Mouse (Mus musculus) midbrain, postnatal 0 days (tissue): ENCODE data around the gene 4930402H24Rik. TPM values are rescaled to one million over a fixed set of nuclear protein-coding genes. Genes with fewer than 3 reads are reported as not detected.

ENCODE experiments used
- ATAC-seq: fragments of 200-750 bp; cut with Nextera tagmentation; 2 replicates; pipeline ENCODE4 v1.8.0; 2017; ENCODE audit warnings: moderate number of reproducible peaks, mild to moderate bottlenecking, moderate TSS enrichment, moderate library complexity; ENCODE audit not compliant: low FRiP score
- DNase-seq: peaks from one replicate; pipeline ENCODE4 v3.0.0-alpha.2; 2015; ENCODE audit warnings: low spot score
- H3K27ac ChIP-seq: fragments of 300-500 bp; sonication (generic); 2 replicates; pipeline ENCODE4 v1.5.1; 2014; ENCODE audit warnings: low read depth, mild to moderate bottlenecking, low read length, mixed read lengths
- H3K27me3 ChIP-seq: fragments of 300-500 bp; sonication (generic); 2 replicates; pipeline ENCODE4 v1.6.1; 2014; ENCODE audit warnings: low read length, control low read depth, mixed read lengths; ENCODE audit not compliant: insufficient read depth
- H3K36me3 ChIP-seq: fragments of 300-500 bp; sonication (generic); 2 replicates; pipeline ENCODE4 v1.6.1; 2014; ENCODE audit warnings: low read length, control low read depth, mixed read lengths; ENCODE audit not compliant: insufficient read depth
- H3K4me1 ChIP-seq: fragments of 300-500 bp; sonication (generic); 2 replicates; pipeline ENCODE4 v1.6.1; 2014; ENCODE audit warnings: mild to moderate bottlenecking, control low read depth, antibody characterized with exemption, low read length, mixed read lengths; ENCODE audit not compliant: insufficient read depth
- H3K4me2 ChIP-seq: fragments of 300-500 bp; sonication (generic); 2 replicates; pipeline ENCODE4 v1.6.1; 2014; ENCODE audit warnings: low read depth, mild to moderate bottlenecking, low read length, mixed read lengths; ENCODE audit not compliant: poor library complexity, severe bottlenecking
- H3K4me3 ChIP-seq: fragments of 300-500 bp; sonication (generic); 2 replicates; pipeline ENCODE4 v1.5.1; 2014; ENCODE audit warnings: low read depth, mild to moderate bottlenecking, low read length, moderate library complexity
- H3K9ac ChIP-seq: fragments of 300-500 bp; sonication (generic); replicated peaks from 2 replicates; pipeline ENCODE4 v1.6.1; 2014; ENCODE audit warnings: mild to moderate bottlenecking, low read length, moderate library complexity, mixed read lengths; ENCODE audit not compliant: poor library complexity, severe bottlenecking
- H3K9me3 ChIP-seq: fragments of 300-500 bp; sonication (generic); 2 replicates; pipeline ENCODE4 v1.6.1; 2016; ENCODE audit warnings: low read length, control low read depth
- CTCF ChIP-seq: IDR thresholded peaks from 2 replicates; pipeline ENCODE4 v1.5.1; 2016; ENCODE audit warnings: antibody characterized with exemption, mild to moderate bottlenecking
- WGBS: fragments of 180-500 bp; shearing (Covaris S2); extraction: QIAGEN DNeasy Blood & Tissue Kit; methylation state at CpG from one replicate; pipeline ENCODE4 v1.1.7; 2014; 5-methylcytosine and 5-hydroxymethylcytosine counted together
- polyA plus RNA-seq: library from polyadenylated mRNA; unstranded; fragments of >200 nt; fragmentation: Nextera tagmentation; extraction: Ambion mirVana; gene quantifications from 2 replicates; pipeline ENCODE4 v1.2.1, GENCODE M21; 2015
- total RNA-seq: library from RNA; depleted of rRNA; stranded (reverse); fragments of >200 nt; gene quantifications from 2 replicates; pipeline ENCODE4 v1.2.3, GENCODE M21; 2014; rRNA removed

Gene 4930402H24Rik
- 112 and 200 TPM in 2 replicates for total RNA-seq
- 49.5 and 58.1 TPM in 2 replicates for polyA plus RNA-seq

GRCm38 (mm10) chr2:130905751-130906583 is at the start of gene 4930402H24Rik, which contains the start of gene Atrn:
Gene 4930402H24Rik, minus strand, starts transcription at chr2:130906406.
Gene Atrn, plus strand, starts transcription at chr2:130906495.
- 3% methylated on average over 48 of the region's 50 CpGs for WGBS

GRCm38 (mm10) chr2:130950548-130950947 is 44.3 kb upstream of the 4930402H24Rik start:
- Histone ChIP-seq H3K27me3 (no peaks in the 10 kb centered on the region), H3K4me3 (no peak overlapping the region), H3K4me1 (no peaks in the 10 kb centered on the region), H3K36me3 (peaks cover 10% of the 10 kb centered on the region), H3K9me3 (no peaks in the 10 kb centered on the region), H3K4me2 (no peak overlapping the region), H3K9ac (no peak overlapping the region), H3K27ac (no peak overlapping the region)
- 0% methylated on average over 1 of the region's 1 CpGs for WGBS
- DNase-seq (peak; percentile 89), ATAC-seq (no peak)
- TF ChIP-seq CTCF = peak; percentile 94

More at GRCm38 (mm10) chr2:130905751-130906583, at the start of gene 4930402H24Rik, which contains the start of gene Atrn:
- no peaks in the 10 kb centered on the region for H3K9me3 ChIP-seq
- peak within 1 kb of the TSS; percentile 82 for H3K27ac ChIP-seq
- H3K4me3 ChIP-seq = peak within 1 kb of the TSS; percentile 99
- DNase-seq (peak; percentile 95), ATAC-seq (peak; percentile 97)
- H3K4me1 ChIP-seq = peaks cover 18% of the 10 kb centered on the region
- peak within 1 kb of the TSS; percentile 75 for H3K4me2 ChIP-seq
- H3K27me3 ChIP-seq = no peaks in the 10 kb centered on the region
- H3K9ac ChIP-seq = peak within 1 kb of the TSS; percentile 98
- H3K36me3 ChIP-seq = no peaks in the 10 kb centered on the region
- TF ChIP-seq CTCF = no peak

GRCm38 (mm10) chr2:130949781-130950180 is 43.6 kb upstream of the 4930402H24Rik start:
- no peaks in the 10 kb centered on the region for H3K9me3 ChIP-seq
- H3K9ac ChIP-seq = no peak overlapping the region
- no peak overlapping the region for H3K4me2 ChIP-seq
- H3K4me3 ChIP-seq = no peak overlapping the region
- no peak overlapping the region for H3K27ac ChIP-seq
- WGBS = 66% methylated on average over 2 of the region's 2 CpGs
- H3K4me1 ChIP-seq = no peaks in the 10 kb centered on the region
- H3K27me3 ChIP-seq = no peaks in the 10 kb centered on the region
- peaks cover 11% of the 10 kb centered on the region for H3K36me3 ChIP-seq
- TF ChIP-seq CTCF = no peak
- ATAC-seq = no peak
- DNase-seq = no peak

DNA sequence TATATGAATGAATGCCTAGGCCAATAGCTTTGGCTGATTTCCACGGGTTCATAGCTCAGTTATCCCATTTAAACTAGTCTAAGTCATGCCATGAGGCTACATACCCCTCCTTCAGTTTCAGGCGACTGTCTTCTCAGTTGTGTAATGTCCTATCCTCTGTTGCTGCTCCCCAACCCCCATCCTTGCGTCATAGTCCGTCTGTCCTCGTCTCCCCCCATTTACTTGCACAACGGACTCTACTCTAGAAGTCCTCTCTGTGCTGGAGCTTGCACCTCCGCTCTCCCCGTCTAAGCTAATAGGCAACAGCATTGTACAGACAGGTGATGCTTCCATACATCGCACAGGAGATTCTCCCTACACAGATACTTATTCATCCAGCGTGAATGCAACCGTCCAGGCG is 26.7 kb upstream of the 4930402H24Rik start:
- Histone ChIP-seq H3K4me1 (no peaks in the 10 kb centered on the region), H3K36me3 (no peaks in the 10 kb centered on the region; the same call in 1 of the 2 replicates), H3K27ac (no peak overlapping the region), H3K27me3 (no peaks in the 10 kb centered on the region), H3K4me3 (no peak overlapping the region), H3K9me3 (no peaks in the 10 kb centered on the region), H3K4me2 (no peak overlapping the region), H3K9ac (no peak overlapping the region)
- WGBS = 92% methylated on average over 12 of the region's 12 CpGs
- no peak for TF ChIP-seq CTCF
- ATAC-seq (no peak), DNase-seq (no peak)

DNA sequence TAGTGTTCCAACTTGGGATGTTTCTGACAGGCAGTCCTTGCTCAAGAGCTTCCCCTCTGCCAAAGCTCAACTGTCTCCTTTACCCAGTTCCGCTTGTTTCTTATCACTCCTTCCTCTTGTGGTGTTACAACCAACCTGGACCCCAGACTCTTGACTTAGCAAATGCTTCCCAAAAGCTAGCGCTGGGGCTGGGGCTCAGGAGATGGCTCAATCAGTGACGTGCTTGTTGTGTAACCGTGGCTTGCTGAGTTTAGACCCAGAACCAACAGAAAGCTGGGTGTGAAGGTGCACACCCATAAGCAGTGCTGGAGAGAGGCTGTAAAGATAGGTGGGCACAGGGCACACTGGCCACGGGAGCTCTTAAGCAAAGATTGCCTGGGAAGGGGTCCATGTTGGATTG is 23.8 kb upstream of the 4930402H24Rik start:
- 94% methylated on average over 5 of the region's 5 CpGs for WGBS
- H3K27me3 ChIP-seq = no peaks in the 10 kb centered on the region
- no peaks in the 10 kb centered on the region for H3K4me1 ChIP-seq
- no peak overlapping the region for H3K4me3 ChIP-seq
- no peak overlapping the region for H3K9ac ChIP-seq
- no peak overlapping the region for H3K27ac ChIP-seq
- TF ChIP-seq CTCF = no peak
- no peak for ATAC-seq
- H3K9me3 ChIP-seq = no peaks in the 10 kb centered on the region
- H3K4me2 ChIP-seq = no peak overlapping the region
- DNase-seq = no peak
- H3K36me3 ChIP-seq = no peaks in the 10 kb centered on the region

DNA sequence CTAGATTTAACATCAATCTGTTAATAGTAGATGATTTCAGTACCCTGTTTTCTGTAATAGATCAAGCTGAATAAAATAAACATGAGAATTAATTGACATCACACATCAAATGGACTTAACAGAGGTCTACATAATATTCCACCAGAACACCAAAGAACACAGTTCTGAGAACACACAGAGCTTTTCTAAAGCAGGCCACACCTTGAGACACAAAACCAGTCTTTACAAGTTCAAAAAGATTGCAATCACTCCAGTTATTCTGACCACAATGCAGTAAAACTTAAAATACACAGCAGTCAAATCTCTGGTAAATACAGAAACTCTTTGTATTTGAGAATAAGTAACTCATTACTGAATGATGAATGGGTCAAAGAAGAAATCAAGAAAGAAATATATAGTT is 22.3 kb upstream of the 4930402H24Rik start:
- TF ChIP-seq CTCF = no peak
- ATAC-seq = no peak
- no peaks in the 10 kb centered on the region for H3K36me3 ChIP-seq

More for the DNA sequence above, 22.3 kb upstream of the 4930402H24Rik start:
- Histone ChIP-seq H3K27ac (no peak overlapping the region), H3K9me3 (no peaks in the 10 kb centered on the region), H3K4me1 (no peaks in the 10 kb centered on the region), H3K27me3 (no peaks in the 10 kb centered on the region), H3K4me3 (no peak overlapping the region), H3K4me2 (no peak overlapping the region), H3K9ac (no peak overlapping the region)
- DNase-seq = no peak
